Mouse (Mus musculus): ENCODE results near the gene Cbfa2t3. TPM values are rescaled to one million over a fixed set of nuclear protein-coding genes. Genes with fewer than 3 reads are reported as not detected.

Cbfa2t3 gene
- polyA plus RNA-seq, 1 experiment, result not detected

DNA sequence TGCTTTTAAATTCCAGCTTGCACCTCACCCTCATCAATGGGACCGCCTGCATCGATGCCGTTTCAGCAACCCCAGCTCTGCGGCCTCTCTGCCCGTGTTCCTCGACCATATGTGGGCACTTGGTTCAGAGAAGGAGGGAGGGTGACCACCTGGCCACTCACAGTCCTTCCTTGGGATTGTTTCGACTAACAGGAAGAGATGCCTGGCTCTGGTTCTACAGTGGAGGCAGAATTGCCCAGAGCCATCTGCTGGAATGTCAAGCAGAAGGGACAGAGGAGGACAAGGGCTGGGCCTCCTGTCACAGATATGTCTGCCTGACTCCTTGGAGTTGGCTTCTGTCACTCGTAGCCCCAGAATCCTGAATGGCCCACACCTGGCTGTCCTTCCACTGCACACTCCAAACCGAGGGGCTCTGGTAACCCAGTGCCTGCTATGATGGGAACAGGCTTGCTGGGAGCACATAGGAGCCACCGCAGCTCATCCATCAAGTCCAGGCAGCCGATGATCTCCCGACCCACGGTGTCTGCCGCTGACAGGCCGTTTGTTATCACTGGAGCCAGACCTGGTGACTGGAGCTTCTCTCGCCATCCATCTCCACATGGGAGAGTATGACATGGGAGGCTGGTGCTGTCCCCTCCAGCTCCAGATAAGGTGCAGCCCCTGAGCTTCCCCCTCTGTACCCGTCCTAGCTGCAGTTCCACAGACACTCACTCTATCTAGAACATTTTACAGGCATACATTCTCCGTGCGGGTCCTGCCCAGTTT is 13.6 kb downstream of the Cbfa2t3 start:
- H3K27ac ChIP-seq (ENCODE audit: insufficient read depth, low read depth, low read length), result no peak overlapping the region
- no peak overlapping the region for H3K4me3 ChIP-seq (ENCODE audit: insufficient read depth, low read depth, low read length)
- peaks cover 9% of the 10 kb centered on the region for H3K4me1 ChIP-seq (ENCODE audit: control insufficient read depth, insufficient read depth, low read length)
- WGBS, result 89% methylated on average over 19 of the region's 19 CpGs
- TF ChIP-seq CTCF (IDR thresholded peaks at IDR 0.05; ENCODE audit: insufficient read depth, low read depth, low read length) (no peak), POLR2A (IDR thresholded peaks at IDR 0.05; ENCODE audit: insufficient read depth, low read depth, low read length) (no peak)

- TF ChIP-seq CTCF (IDR thresholded peaks at IDR 0.05; ENCODE audit: insufficient read depth, low read depth, low read length), result no peak
- no peak for TF ChIP-seq POLR2A (IDR thresholded peaks at IDR 0.05; ENCODE audit: insufficient read depth, low read depth, low read length)
- Histone ChIP-seq H3K4me3 (ENCODE audit: insufficient read depth, low read depth, low read length) (no peak overlapping the region), H3K27ac (ENCODE audit: insufficient read depth, low read depth, low read length) (no peak overlapping the region), H3K4me1 (ENCODE audit: control insufficient read depth, insufficient read depth, low read length) (peaks cover 16% of the 10 kb centered on the region)
- WGBS, result 93% methylated on average over 11 of the region's 11 CpGs
These were observed 16.1 kb downstream of the Cbfa2t3 start for GRCm38 (mm10) chr8:122682820-122683219.

GRCm38 (mm10) chr8:122680171-122680570 is 18.7 kb downstream of the Cbfa2t3 start:
- H3K4me1 ChIP-seq (ENCODE audit: control insufficient read depth, insufficient read depth, low read length), result peaks cover 33% of the 10 kb centered on the region
- H3K4me3 ChIP-seq (ENCODE audit: insufficient read depth, low read depth, low read length), result no peak overlapping the region
- TF ChIP-seq CTCF (IDR thresholded peaks at IDR 0.05; ENCODE audit: insufficient read depth, low read depth, low read length), result no peak
- no peak for TF ChIP-seq POLR2A (IDR thresholded peaks at IDR 0.05; ENCODE audit: insufficient read depth, low read depth, low read length)
- 59% methylated on average over 7 of the region's 7 CpGs for whole genome bisulfite sequencing
- H3K27ac ChIP-seq (ENCODE audit: insufficient read depth, low read depth, low read length), result no peak overlapping the region

DNA sequence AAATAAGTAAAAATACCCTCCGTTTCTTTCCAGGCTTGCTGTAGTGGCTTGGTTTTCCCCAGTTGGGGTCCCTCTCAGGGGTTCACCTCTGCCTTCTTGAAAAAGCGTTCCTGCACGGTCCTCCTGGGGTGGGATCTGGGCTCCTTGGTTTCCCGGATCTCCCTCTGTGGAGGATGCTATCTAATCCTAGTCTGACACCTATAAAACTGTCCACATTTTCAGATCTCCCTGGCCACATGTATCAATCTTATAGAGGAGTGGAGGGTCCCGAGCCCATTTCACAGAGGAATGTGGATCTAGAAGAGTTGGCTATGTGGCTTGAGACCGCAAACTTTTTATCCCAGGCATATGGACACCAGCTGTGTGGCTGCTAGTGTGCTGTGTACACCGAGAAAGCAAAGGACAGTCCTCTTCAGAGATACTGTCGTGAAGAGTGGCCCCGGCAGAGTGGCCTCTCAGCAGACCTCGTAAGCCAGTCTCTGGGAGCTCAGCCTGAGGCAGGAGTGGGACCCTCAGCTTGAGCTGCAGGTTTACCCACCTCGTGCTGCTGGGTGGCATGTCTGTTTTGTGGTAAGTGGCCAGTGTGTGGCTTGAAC is 19.5 kb downstream of the Cbfa2t3 start:
- TF ChIP-seq POLR2A (IDR thresholded peaks at IDR 0.05; ENCODE audit: insufficient read depth, low read depth, low read length) (no peak), CTCF (IDR thresholded peaks at IDR 0.05; ENCODE audit: insufficient read depth, low read depth, low read length) (no peak)
- WGBS, result 43% methylated on average over 11 of the region's 11 CpGs
- peaks cover 37% of the 10 kb centered on the region for H3K4me1 ChIP-seq (ENCODE audit: control insufficient read depth, insufficient read depth, low read length)
- no peak overlapping the region for H3K4me3 ChIP-seq (ENCODE audit: insufficient read depth, low read depth, low read length)
- H3K27ac ChIP-seq (ENCODE audit: insufficient read depth, low read depth, low read length), result no peak overlapping the region

- 3% methylated on average over 14 of the region's 14 CpGs for WGBS
- TF ChIP-seq CTCF (IDR thresholded peaks at IDR 0.05; ENCODE audit: insufficient read depth, low read depth, low read length) (no peak), POLR2A (IDR thresholded peaks at IDR 0.05; ENCODE audit: insufficient read depth, low read depth, low read length) (no peak)
- no peak overlapping the region for H3K27ac ChIP-seq (ENCODE audit: insufficient read depth, low read depth, low read length)
- peaks cover 37% of the 10 kb centered on the region for H3K4me1 ChIP-seq (ENCODE audit: control insufficient read depth, insufficient read depth, low read length)
- H3K4me3 ChIP-seq (ENCODE audit: insufficient read depth, low read depth, low read length), result peak overlapping the region; percentile 84
These were observed 20.1 kb downstream of the Cbfa2t3 start for GRCm38 (mm10) chr8:122678896-122679210.

DNA sequence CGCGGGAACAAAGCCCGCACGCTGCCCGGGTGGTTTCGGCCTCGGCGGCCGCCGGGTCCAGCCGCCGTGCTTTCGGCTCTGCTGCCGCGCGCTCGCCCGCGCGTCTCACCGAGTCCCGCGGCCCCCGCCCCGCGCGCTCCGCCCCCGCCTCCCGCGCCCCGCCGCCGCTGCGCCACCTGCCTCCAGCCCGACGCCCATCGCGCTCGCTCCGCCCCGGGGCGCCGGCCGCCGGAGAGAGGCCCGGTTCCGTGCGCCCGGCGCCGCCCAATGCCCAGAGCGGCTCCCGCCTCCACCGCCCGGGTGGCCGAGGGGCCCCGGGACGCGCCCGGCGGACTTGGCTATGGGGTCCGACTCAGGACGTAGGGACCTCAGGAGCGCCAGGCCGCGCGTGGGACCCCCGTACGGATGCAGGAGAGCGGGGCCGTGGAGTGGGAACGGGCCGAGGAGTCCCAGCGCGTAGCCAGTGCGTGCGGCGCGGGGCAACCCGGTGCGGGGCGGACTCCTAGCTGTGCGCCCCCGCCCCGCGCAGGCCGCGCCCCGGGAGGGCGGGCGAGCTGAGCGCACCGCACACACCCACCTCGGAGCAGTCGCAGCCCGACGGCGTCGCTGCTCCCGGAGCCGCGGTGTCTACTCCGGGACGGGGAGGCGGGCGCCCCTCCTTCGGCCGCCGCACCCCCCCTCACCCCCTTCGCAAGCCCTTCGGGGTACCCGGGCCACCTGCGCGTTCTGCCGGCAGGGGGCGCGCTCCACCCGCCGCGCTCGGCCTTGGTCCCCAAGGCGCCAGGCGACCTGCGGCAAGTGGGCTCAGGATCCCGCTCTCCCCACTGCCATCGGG is 20.6 kb downstream of the Cbfa2t3 start:
- Histone ChIP-seq H3K4me3 (ENCODE audit: insufficient read depth, low read depth, low read length) (peak overlapping the region; percentile 84), H3K27ac (ENCODE audit: insufficient read depth, low read depth, low read length) (peak overlapping the region; percentile 35; the same call in 1 of the 2 replicates), H3K4me1 (ENCODE audit: control insufficient read depth, insufficient read depth, low read length) (peaks cover 37% of the 10 kb centered on the region)
- 1% methylated on average over 127 of the region's 127 CpGs for WGBS
- peak; percentile 13; the same call in 1 of the 2 replicates for TF ChIP-seq POLR2A (IDR thresholded peaks at IDR 0.05; ENCODE audit: insufficient read depth, low read depth, low read length)
- peak; percentile 98 for TF ChIP-seq CTCF (IDR thresholded peaks at IDR 0.05; ENCODE audit: insufficient read depth, low read depth, low read length)

DNA sequence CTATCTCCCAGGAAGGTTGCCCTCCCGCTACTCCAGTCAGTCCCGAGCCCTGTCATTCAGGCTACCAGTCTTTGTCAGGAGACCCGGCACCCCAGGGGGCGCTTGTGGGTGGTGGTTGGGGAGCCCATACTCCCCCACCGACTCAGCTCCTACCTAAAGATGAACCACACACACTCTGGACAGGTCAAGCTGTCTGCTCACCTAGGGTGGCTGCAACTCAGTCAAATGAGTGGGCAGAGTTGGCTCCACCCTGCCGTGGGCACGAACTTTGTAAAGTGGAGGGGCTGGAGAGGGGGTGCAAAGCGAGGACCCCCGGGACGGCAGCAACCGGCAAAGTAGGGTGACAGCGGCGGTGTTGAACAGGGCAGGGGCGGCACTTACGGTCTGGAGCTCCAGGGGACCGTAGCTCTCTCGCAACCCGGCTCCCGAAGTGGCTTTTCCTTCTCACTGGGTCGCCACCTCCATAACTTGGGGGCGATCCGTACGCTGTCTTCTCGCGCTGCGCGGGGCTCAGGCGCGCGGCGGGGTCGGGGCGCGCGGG is 21.4 kb downstream of the Cbfa2t3 start:
- WGBS, result 4% methylated on average over 33 of the region's 35 CpGs

DNA sequence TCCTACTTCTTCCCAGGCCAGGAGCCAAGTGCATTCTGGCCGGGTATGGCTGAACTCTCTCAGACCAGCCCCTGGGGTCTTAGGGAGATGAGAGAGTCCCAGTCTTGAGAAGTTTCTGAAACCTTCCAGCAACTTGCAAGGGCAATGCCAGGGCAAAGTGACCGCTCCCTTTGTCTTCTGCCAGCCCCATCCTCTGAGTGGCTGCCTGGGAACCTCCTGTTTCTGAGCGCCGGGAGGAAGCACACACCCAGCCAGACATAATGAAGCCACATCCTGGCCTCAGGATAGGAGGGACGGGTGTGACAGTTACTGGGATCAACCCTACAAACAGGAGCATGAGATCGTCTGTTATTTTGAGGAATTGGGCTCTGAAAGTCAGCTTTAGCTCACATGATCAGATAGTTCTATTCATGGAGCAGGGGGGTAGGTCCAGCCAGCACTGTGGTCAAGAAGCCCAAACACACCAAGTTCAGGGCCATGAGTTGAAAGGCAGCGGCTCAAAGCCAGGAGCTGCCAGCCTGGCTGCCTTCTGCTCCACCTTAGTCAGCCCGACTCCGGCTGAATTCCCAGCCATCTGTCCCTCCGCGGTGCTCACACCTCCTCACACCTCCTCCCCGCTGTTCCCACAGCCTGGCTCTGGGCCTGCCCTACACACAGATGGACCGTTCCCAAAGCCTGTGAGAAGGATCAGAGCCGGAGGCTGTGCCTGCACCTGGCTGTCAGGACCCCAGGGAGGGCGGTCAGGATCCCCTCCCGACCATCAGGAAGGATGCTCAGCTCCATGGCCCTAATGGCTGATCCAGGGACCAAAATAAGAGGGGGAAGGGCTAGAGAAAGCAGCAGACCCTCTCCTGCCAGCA is 22.1 kb downstream of the Cbfa2t3 start:
- peaks cover 37% of the 10 kb centered on the region for H3K4me1 ChIP-seq (ENCODE audit: control insufficient read depth, insufficient read depth, low read length)
- no peak for TF ChIP-seq POLR2A (IDR thresholded peaks at IDR 0.05; ENCODE audit: insufficient read depth, low read depth, low read length)
- TF ChIP-seq CTCF (IDR thresholded peaks at IDR 0.05; ENCODE audit: insufficient read depth, low read depth, low read length), result no peak
- H3K4me3 ChIP-seq (ENCODE audit: insufficient read depth, low read depth, low read length), result peak overlapping the region; percentile 84
- peak overlapping the region; percentile 16 for H3K27ac ChIP-seq (ENCODE audit: insufficient read depth, low read depth, low read length)
- WGBS, result 16% methylated on average over 16 of the region's 16 CpGs

More for the DNA sequence above, 21.4 kb downstream of the Cbfa2t3 start:
- peak overlapping the region; percentile 84 for H3K4me3 ChIP-seq (ENCODE audit: insufficient read depth, low read depth, low read length)
- peak overlapping the region; percentile 16 for H3K27ac ChIP-seq (ENCODE audit: insufficient read depth, low read depth, low read length)
- peaks cover 37% of the 10 kb centered on the region for H3K4me1 ChIP-seq (ENCODE audit: control insufficient read depth, insufficient read depth, low read length)
- TF ChIP-seq POLR2A (IDR thresholded peaks at IDR 0.05; ENCODE audit: insufficient read depth, low read depth, low read length), result no peak
- no peak for TF ChIP-seq CTCF (IDR thresholded peaks at IDR 0.05; ENCODE audit: insufficient read depth, low read depth, low read length)
